Mouse (Mus musculus): ENCODE results near the gene Gm10639. TPM values are rescaled to one million over a fixed set of nuclear protein-coding genes. Genes with fewer than 3 reads are reported as not detected.

Gene Gm10639
- polyA plus RNA-seq (2014; fragmentation: Illumina TruSeq; extraction: RNeasy Lipid Tissue Mini Kit (QIAGEN cat#74804); ENCODE audit: low read depth, low replicate concordance): not detected

DNA sequence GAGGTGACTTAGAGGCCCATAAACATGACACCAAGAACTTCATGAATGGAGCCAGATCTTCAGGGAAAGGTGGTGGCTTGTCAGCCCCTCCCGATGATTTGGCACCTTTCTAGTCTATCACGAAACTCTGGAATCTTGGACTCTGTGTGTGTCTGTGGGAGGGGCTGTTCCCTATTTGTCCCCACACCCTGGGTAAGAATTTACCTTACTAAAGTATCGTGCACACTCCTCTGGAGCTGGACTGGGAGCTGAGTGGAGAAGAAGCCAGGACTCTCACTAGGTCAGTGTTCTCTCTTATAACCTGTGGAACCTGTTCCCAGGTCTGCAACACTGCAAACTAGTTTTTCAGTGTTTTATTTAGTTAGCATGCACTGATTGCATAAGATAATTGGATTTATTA is at the start of gene Gm10639:
Gene Gm10639, plus strand, starts transcription at position 201 of the 400 bp plus-strand sequence.

DNA sequence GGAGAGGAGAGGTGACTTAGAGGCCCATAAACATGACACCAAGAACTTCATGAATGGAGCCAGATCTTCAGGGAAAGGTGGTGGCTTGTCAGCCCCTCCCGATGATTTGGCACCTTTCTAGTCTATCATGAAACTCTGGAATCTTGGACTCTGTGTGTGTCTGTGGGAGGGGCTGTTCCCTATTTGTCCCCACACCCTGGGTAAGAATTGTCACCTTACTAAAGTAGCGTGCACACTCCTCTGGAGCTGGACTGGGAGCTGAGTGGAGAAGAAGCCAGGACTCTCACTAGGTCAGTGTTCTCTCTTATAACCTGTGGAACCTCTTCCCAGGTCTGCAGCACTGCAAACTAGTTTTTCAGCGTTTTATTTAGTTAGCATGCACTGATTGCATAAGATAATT is 32.8 kb upstream of the Gm10639 start, which contains the start of gene Gm3776:
Gene Gm3776, plus strand, starts transcription at position 216 of the 400 bp plus-strand sequence.

DNA sequence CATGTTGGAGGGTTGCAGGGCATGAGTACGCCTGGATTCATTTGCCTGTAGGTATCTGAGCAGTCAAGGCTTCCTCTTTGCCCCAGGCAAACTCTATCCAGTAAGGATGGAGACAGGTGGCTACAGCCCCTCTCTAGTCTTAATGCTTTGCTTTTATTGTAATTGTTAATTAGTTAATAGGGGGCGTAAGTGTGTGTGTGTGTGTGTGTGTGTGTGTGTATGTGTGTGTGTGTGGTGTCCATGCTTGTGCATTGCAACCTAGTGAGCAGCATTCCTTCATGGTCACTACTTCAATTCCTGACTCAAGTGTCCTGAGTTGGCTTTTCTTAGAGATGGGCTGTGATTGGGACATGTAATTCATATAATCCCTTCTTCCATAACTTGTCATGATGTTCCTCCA is 25.0 kb downstream of the Gm10639 start, which contains the start of gene Omt2a:
Gene Omt2a, minus strand, starts transcription at position 101 of the 400 bp plus-strand sequence.

DNA sequence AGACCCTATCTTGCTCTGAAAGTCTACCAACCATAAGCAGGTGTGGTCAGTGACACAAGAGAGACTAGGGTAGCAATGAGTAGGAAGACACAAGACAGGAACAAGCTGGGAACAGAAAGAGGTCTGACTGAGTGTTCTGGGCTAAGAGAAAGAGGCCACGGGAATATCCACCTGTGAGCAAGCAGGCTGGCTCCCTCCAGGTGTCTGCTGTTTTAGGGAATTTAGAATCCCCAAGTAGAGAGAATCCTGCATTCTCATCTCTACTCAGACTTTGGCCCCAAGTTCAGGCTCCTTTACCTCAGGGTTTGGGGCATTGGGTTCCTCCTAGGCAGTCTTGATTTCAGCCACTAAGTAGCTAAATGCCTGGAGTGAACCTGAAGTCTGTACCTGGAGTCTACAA is 37.6 kb downstream of the Gm10639 start, which contains the start of gene Omt2b:
Gene Omt2b, plus strand, starts transcription at position 301 of the 400 bp plus-strand sequence.

Other genes with a start within 250 kb of the Gm10639 start
- gene Gcm1, start 238.0 kb upstream of the Gm10639 start, polyA plus RNA-seq (2014; fragmentation: Illumina TruSeq; extraction: RNeasy Lipid Tissue Mini Kit (QIAGEN cat#74804); ENCODE audit: low read depth, low replicate concordance): not detected
- gene Fbxo9, start 180.9 kb upstream of the Gm10639 start, polyA plus RNA-seq (2014; fragmentation: Illumina TruSeq; extraction: RNeasy Lipid Tissue Mini Kit (QIAGEN cat#74804); ENCODE audit: low read depth, low replicate concordance): 56.3 TPM
- gene Ick, start 180.7 kb upstream of the Gm10639 start, polyA plus RNA-seq (2014; fragmentation: Illumina TruSeq; extraction: RNeasy Lipid Tissue Mini Kit (QIAGEN cat#74804); ENCODE audit: low read depth, low replicate concordance): 21.8 TPM
- gene Gsta4, start 107.1 kb upstream of the Gm10639 start, polyA plus RNA-seq (2014; fragmentation: Illumina TruSeq; extraction: RNeasy Lipid Tissue Mini Kit (QIAGEN cat#74804); ENCODE audit: low read depth, low replicate concordance): 55.6 TPM
- not detected for gene Gsta1, start 59.3 kb upstream of the Gm10639 start, polyA plus RNA-seq (2014; fragmentation: Illumina TruSeq; extraction: RNeasy Lipid Tissue Mini Kit (QIAGEN cat#74804); ENCODE audit: low read depth, low replicate concordance)
- gene Gm3776, start 32.8 kb upstream of the Gm10639 start, polyA plus RNA-seq (2014; fragmentation: Illumina TruSeq; extraction: RNeasy Lipid Tissue Mini Kit (QIAGEN cat#74804); ENCODE audit: low read depth, low replicate concordance): not detected
- not detected for gene Omt2a, start 24.9 kb downstream of the Gm10639 start, polyA plus RNA-seq (2014; fragmentation: Illumina TruSeq; extraction: RNeasy Lipid Tissue Mini Kit (QIAGEN cat#74804); ENCODE audit: low read depth, low replicate concordance)
- not detected for gene Omt2b, start 37.7 kb downstream of the Gm10639 start, polyA plus RNA-seq (2014; fragmentation: Illumina TruSeq; extraction: RNeasy Lipid Tissue Mini Kit (QIAGEN cat#74804); ENCODE audit: low read depth, low replicate concordance)
- 1.9 TPM for gene Gsta2, start 65.9 kb downstream of the Gm10639 start, polyA plus RNA-seq (2014; fragmentation: Illumina TruSeq; extraction: RNeasy Lipid Tissue Mini Kit (QIAGEN cat#74804); ENCODE audit: low read depth, low replicate concordance)
- gene Dppa5a, start 78.3 kb downstream of the Gm10639 start, polyA plus RNA-seq (2014; fragmentation: Illumina TruSeq; extraction: RNeasy Lipid Tissue Mini Kit (QIAGEN cat#74804); ENCODE audit: low read depth, low replicate concordance): not detected
- not detected for gene Ooep, start 88.8 kb downstream of the Gm10639 start, polyA plus RNA-seq (2014; fragmentation: Illumina TruSeq; extraction: RNeasy Lipid Tissue Mini Kit (QIAGEN cat#74804); ENCODE audit: low read depth, low replicate concordance)
- gene Ddx43, start 105.9 kb downstream of the Gm10639 start, polyA plus RNA-seq (2014; fragmentation: Illumina TruSeq; extraction: RNeasy Lipid Tissue Mini Kit (QIAGEN cat#74804); ENCODE audit: low read depth, low replicate concordance): 0.26 TPM
- gene Cgas, start 153.3 kb downstream of the Gm10639 start, polyA plus RNA-seq (2014; fragmentation: Illumina TruSeq; extraction: RNeasy Lipid Tissue Mini Kit (QIAGEN cat#74804); ENCODE audit: low read depth, low replicate concordance): 0.97 TPM
- 12.2 TPM for gene Mto1, start 158.3 kb downstream of the Gm10639 start, polyA plus RNA-seq (2014; fragmentation: Illumina TruSeq; extraction: RNeasy Lipid Tissue Mini Kit (QIAGEN cat#74804); ENCODE audit: low read depth, low replicate concordance)
- 0.36 TPM for gene Gm17324, start 158.9 kb downstream of the Gm10639 start, polyA plus RNA-seq (2014; fragmentation: Illumina TruSeq; extraction: RNeasy Lipid Tissue Mini Kit (QIAGEN cat#74804); ENCODE audit: low read depth, low replicate concordance)
- 8,136 TPM for gene Eef1a1, start 199.2 kb downstream of the Gm10639 start, polyA plus RNA-seq (2014; fragmentation: Illumina TruSeq; extraction: RNeasy Lipid Tissue Mini Kit (QIAGEN cat#74804); ENCODE audit: low read depth, low replicate concordance)